Mouse (Mus musculus): ENCODE measurements around the gene Olfr1532-ps1.

DNA sequence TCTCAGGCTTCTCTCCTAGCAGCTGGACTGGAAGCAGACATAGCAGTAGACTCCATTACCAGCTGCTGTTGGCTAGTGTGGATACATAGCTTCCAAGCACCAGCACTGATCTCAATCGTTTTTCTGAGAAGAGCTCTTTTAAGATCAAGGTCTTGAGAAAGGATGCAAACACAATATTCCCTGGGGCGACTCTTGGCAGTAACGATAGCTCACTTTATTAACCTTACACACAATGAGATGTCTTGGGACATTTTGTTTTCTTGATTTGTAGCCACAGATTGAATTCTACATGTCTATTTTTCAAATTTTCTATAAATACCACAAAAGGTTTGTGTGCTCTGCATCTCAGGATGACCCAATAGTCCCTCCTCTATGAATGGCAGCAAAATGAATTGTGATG lies 40.4 kb downstream of the Olfr1532-ps1 start, which contains the start of gene Olfr710:
- no peak for TF ChIP-seq NANOG (IDR thresholded peaks at IDR 0.05; ENCODE audit: borderline replicate concordance, low read length)
- no peak for TF ChIP-seq CTCF (conservative IDR thresholded peaks at IDR 0.05; ENCODE audit: low read length)
- no peak for TF ChIP-seq POU5F1 (IDR thresholded peaks at IDR 0.05; ENCODE audit: borderline replicate concordance, low read length)

Measured in E14TG2a.4 (cell line).